In the genomic region with DNA sequence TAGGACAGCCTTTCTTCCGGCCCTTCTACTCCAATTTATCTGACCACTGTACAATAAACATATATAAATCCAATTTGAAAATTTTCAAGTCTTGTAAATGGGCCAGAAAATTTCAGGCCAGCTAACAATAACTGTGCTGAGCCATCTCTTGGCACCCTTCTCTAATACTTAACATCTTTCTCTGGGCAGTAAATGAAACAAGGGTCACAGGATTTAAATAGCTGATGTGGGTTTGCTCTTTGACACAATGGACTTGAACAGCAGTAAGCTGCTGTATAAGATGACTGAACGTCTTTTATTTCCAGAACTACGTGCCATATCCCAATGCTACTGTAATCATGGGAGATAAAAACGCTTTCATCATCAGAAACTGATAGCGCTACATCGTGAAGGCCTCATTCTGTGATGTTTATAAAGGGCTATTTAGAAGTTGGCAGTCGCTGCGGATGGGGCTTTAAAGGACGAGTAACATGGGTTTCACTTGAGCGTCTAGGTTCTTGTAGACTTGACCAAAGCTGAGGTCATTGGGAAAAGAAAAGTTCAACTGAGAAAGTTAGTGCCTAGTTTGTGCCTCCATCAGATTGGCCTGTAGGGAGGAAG, we compare ENCODE assay signal across 28 mouse cellular contexts. TPM values are rescaled to one million over a fixed set of nuclear protein-coding genes. Genes with fewer than 3 reads are reported as not detected.
DNase-seq lines count a peak whose midpoint lies in the region; ATAC-seq and TF ChIP-seq lines count a peak whose summit lies in the region.
"Had no signal": no experiment of that assay in that cellular context is flagged by ENCODE, and none has a peak within 500 bp of the region (broad histone marks: within the 10 kb centered on the region; RNA-seq: fewer than 3 reads in every experiment).

No protein-coding gene starts in this region.

- no peak for TF ChIP-seq POLR2A in liver, adult 2 months (IDR thresholded peaks at IDR 0.05; ENCODE audit: extremely low read depth, insufficient read depth, low read length)

- no peaks in the 10 kb centered on the region for H3K27me3 ChIP-seq in heart, postnatal 0 days (ENCODE audit: control insufficient read depth, insufficient read depth, low read length)
- no peaks in the 10 kb centered on the region for H3K27me3 ChIP-seq in liver, adult 2 months (ENCODE audit: control insufficient read depth, insufficient read depth, low read length)
- H3K27me3 ChIP-seq in liver, embryonic 12.5 days (replicated peaks), result no peaks in the 10 kb centered on the region
- no peaks in the 10 kb centered on the region for H3K27me3 ChIP-seq in stomach, embryonic 14.5 days (ENCODE audit: control insufficient read depth, insufficient read depth, low read length)
- no peaks in the 10 kb centered on the region for H3K27me3 ChIP-seq in stomach, postnatal 0 days (ENCODE audit: control insufficient read depth, insufficient read depth, low read length)
- H3K27me3 ChIP-seq: CH12.LX; embryonic facial prominence, embryonic 15.5 days; heart, embryonic 13.5 days; hindbrain, embryonic 12.5 days; Patski had no signal

- WGBS in heart, postnatal 0 days, result 68% methylated on average over 10 of the region's 10 CpGs
- 76% methylated on average over 10 of the region's 10 CpGs for WGBS in liver, adult 2 months
- WGBS in liver, embryonic 12.5 days (ENCODE audit: insufficient replicate concordance), result 68% methylated on average over 10 of the region's 10 CpGs
- 75% methylated on average over 10 of the region's 10 CpGs for WGBS in stomach, embryonic 14.5 days
- 51% methylated on average over 10 of the region's 10 CpGs for WGBS in stomach, postnatal 0 days

- H3K9me3 ChIP-seq in heart, postnatal 0 days (replicated peaks; ENCODE audit: control insufficient read depth, low read length), result no peaks in the 10 kb centered on the region
- H3K9me3 ChIP-seq in liver, embryonic 12.5 days (replicated peaks), result no peaks in the 10 kb centered on the region
- H3K9me3 ChIP-seq in stomach, embryonic 14.5 days (ENCODE audit: control insufficient read depth, low read depth, low read length), result no peaks in the 10 kb centered on the region
- H3K9me3 ChIP-seq in stomach, postnatal 0 days (ENCODE audit: control insufficient read depth, low read length), result no peaks in the 10 kb centered on the region
- H3K9me3 ChIP-seq: embryonic facial prominence, embryonic 15.5 days; forebrain, embryonic 10.5 days; heart, embryonic 13.5 days; hindbrain, embryonic 12.5 days had no signal

- H3K4me2 ChIP-seq in heart, postnatal 0 days (ENCODE audit: low read depth, low read length), result no peak overlapping the region
- no peak overlapping the region for H3K4me2 ChIP-seq in liver, embryonic 12.5 days
- H3K4me2 ChIP-seq in stomach, embryonic 14.5 days (replicated peaks; ENCODE audit: low read depth, low read length), result no peak overlapping the region
- no peak overlapping the region for H3K4me2 ChIP-seq in stomach, postnatal 0 days (replicated peaks; ENCODE audit: low read depth)
- H3K4me2 ChIP-seq: embryonic facial prominence, embryonic 15.5 days; heart, embryonic 13.5 days; hindbrain, embryonic 12.5 days had no signal

- H3K9ac ChIP-seq in heart, postnatal 0 days (replicated peaks; ENCODE audit: low read depth, low read length), result no peak overlapping the region
- H3K9ac ChIP-seq in liver, adult 2 months (ENCODE audit: low read depth, low read length), result no peak overlapping the region
- H3K9ac ChIP-seq in liver, embryonic 12.5 days, result no peak overlapping the region
- H3K9ac ChIP-seq in stomach, embryonic 14.5 days (replicated peaks; ENCODE audit: low read depth, low read length), result no peak overlapping the region
- H3K9ac ChIP-seq in stomach, postnatal 0 days (ENCODE audit: low read length), result no peak overlapping the region
- H3K9ac ChIP-seq: embryonic facial prominence, embryonic 15.5 days; heart, embryonic 13.5 days; hindbrain, embryonic 12.5 days had no signal

- H3K36me3 ChIP-seq in heart, postnatal 0 days (replicated peaks; ENCODE audit: control insufficient read depth, insufficient read depth, low read length), result no peaks in the 10 kb centered on the region
- H3K36me3 ChIP-seq in liver, adult 2 months (ENCODE audit: control insufficient read depth, insufficient read depth, low read length), result no peaks in the 10 kb centered on the region
- no peaks in the 10 kb centered on the region for H3K36me3 ChIP-seq in liver, embryonic 12.5 days
- H3K36me3 ChIP-seq in stomach, embryonic 14.5 days (ENCODE audit: control insufficient read depth, insufficient read depth, low read length), result no peaks in the 10 kb centered on the region
- no peaks in the 10 kb centered on the region for H3K36me3 ChIP-seq in stomach, postnatal 0 days (ENCODE audit: control insufficient read depth, insufficient read depth, low read length)
- H3K36me3 ChIP-seq: embryonic facial prominence, embryonic 15.5 days; forebrain, embryonic 10.5 days; heart, embryonic 13.5 days; hindbrain, embryonic 12.5 days had no signal

- H3K27ac ChIP-seq in heart, postnatal 0 days (ENCODE audit: low read depth), result peak overlapping the region; percentile 32; the same call in 1 of the 2 replicates
- peak overlapping the region; percentile 74 for H3K27ac ChIP-seq in liver, adult 2 months (replicated peaks; ENCODE audit: insufficient read depth, low read depth, low read length)
- H3K27ac ChIP-seq in liver, embryonic 12.5 days, result no peak overlapping the region
- peak overlapping the region; percentile 89 for H3K27ac ChIP-seq in stomach, embryonic 14.5 days (ENCODE audit: low read length)
- H3K27ac ChIP-seq in stomach, postnatal 0 days (replicated peaks), result no peak overlapping the region
- H3K27ac ChIP-seq: embryonic facial prominence, embryonic 15.5 days; forebrain, embryonic 10.5 days; gastrocnemius, adult 2 months; heart, embryonic 13.5 days; hindbrain, embryonic 12.5 days had no signal

- H3K4me1 ChIP-seq in heart, postnatal 0 days (ENCODE audit: control insufficient read depth, insufficient read depth), result 0 out of 2 replicates have a peak, but pooled peaks cover 10% of the 10 kb centered on the region
- H3K4me1 ChIP-seq in liver, adult 2 months (ENCODE audit: control insufficient read depth, insufficient read depth, low read length), result peaks cover 6% of the 10 kb centered on the region; the same call in 1 of the 2 replicates
- no peaks in the 10 kb centered on the region for H3K4me1 ChIP-seq in liver, embryonic 12.5 days
- peaks cover 7% of the 10 kb centered on the region for H3K4me1 ChIP-seq in stomach, embryonic 14.5 days (ENCODE audit: control insufficient read depth, insufficient read depth, low read length)
- H3K4me1 ChIP-seq in stomach, postnatal 0 days (replicated peaks; ENCODE audit: control insufficient read depth, insufficient read depth), result peaks cover 2% of the 10 kb centered on the region; the same call in 1 of the 2 replicates
- H3K4me1 ChIP-seq: forebrain, embryonic 10.5 days; hindbrain, embryonic 12.5 days had no signal

- no peak for TF ChIP-seq CTCF in heart, postnatal 0 days (IDR thresholded peaks at IDR 0.05; ENCODE audit: low read depth)
- TF ChIP-seq CTCF in liver, adult 2 months (IDR thresholded peaks at IDR 0.05; ENCODE audit: low read depth, low read length), result no peak
- TF ChIP-seq CTCF in stomach, postnatal 0 days (IDR thresholded peaks at IDR 0.05; ENCODE audit: low read depth), result no peak

- no peak overlapping the region for H3K4me3 ChIP-seq in heart, postnatal 0 days (ENCODE audit: low read depth, low read length)
- no peak overlapping the region for H3K4me3 ChIP-seq in liver, adult 2 months (ENCODE audit: insufficient read depth, low read depth, low read length)
- H3K4me3 ChIP-seq in liver, embryonic 12.5 days, result no peak overlapping the region
- no peak overlapping the region for H3K4me3 ChIP-seq in stomach, embryonic 14.5 days (ENCODE audit: low read depth, low read length)
- no peak overlapping the region for H3K4me3 ChIP-seq in stomach, postnatal 0 days (ENCODE audit: low read depth, low read length)
- H3K4me3 ChIP-seq: embryonic facial prominence, embryonic 15.5 days; erythroblast, embryonic 14.5 days; forebrain, embryonic 10.5 days; gastrocnemius, adult 2 months; heart, embryonic 13.5 days; hindbrain, embryonic 12.5 days had no signal

- TF ChIP-seq EP300 in heart, postnatal 0 days (IDR thresholded peaks at IDR 0.05; ENCODE audit: low read depth), result no peak
- no peak for TF ChIP-seq EP300 in stomach, postnatal 0 days (optimal IDR thresholded peaks at IDR 0.05)

- no peak for DNase-seq in heart, postnatal 0 days (ENCODE audit: low spot score)
- no peak for DNase-seq in heart, adult 18-20 months
- DNase-seq in liver, adult 2 months (ENCODE audit: extremely low read depth, low read depth, low spot score), result no peak
- no peak for DNase-seq in stomach, postnatal 0 days (ENCODE audit: low spot score)
- DNase-seq in thymus, postnatal 25 days, result no peak
- DNase-seq: adrenal gland, adult 8-10 months; cerebellum, adult 11 months; cerebellum, adult 8-10 months; cerebellum, postnatal 14 days; embryo, embryonic 11 days; gastrocnemius, adult 2 months; gastrocnemius, postnatal 25 days; heart, postnatal 10 days; heart, postnatal 4 days had no signal

- no peak for ATAC-seq in heart, postnatal 0 days (ENCODE audit: insufficient read depth, low read depth)
- no peak for ATAC-seq in liver, embryonic 12.5 days
- no peak for ATAC-seq in stomach, embryonic 14.5 days (ENCODE audit: insufficient number of reproducible peaks, insufficient read depth, low FRiP score, low read depth)
- no peak for ATAC-seq in stomach, postnatal 0 days (ENCODE audit: low FRiP score, low TSS enrichment)
- ATAC-seq: activated CD4-positive, CD25-positive, alpha-beta regulatory T cell, adult 4 months; forebrain, embryonic 14.5 days; hindbrain, embryonic 16.5 days; Patski had no signal

- H3K79me2 ChIP-seq in liver, adult 2 months (ENCODE audit: control insufficient read depth, insufficient read depth, low read length), result no peaks in the 10 kb centered on the region

RNA-seq across cellular contexts. Expression of gene Kcnj8, which starts 30.8 kb away (rescaled TPM):
- 14.8 and 40.4 TPM in 2 replicates for total RNA-seq in heart, postnatal 0 days (2014; rRNA removed; ENCODE audit: low replicate concordance)
- polyA plus RNA-seq in heart, postnatal 0 days (2015; fragmentation: Nextera tagmentation; extraction: Ambion mirVana), result 19.8 and 21.5 TPM in 2 replicates
- total RNA-seq in heart, adult 18-20 months (2021), result 10 to 100 TPM; 15.8 to 19.6 TPM
- 4.2 and 6.9 TPM in 2 replicates for total RNA-seq in liver, adult 2 months (2014; rRNA removed)
- 1.8 and 3.0 TPM in 2 replicates for polyA plus RNA-seq in liver, adult 2 months (2012; rRNA removed)
- polyA plus RNA-seq in liver, embryonic 12.5 days (2016; fragmentation: Nextera tagmentation; extraction: Ambion mirVana), result 2.5 and 3.1 TPM in 2 replicates
- 98.2 and 99.7 TPM in 2 replicates for polyA plus RNA-seq in stomach, embryonic 14.5 days (2014; fragmentation: Nextera tagmentation; extraction: Ambion mirVana)
- 44.6 and 45.4 TPM in 2 replicates for polyA plus RNA-seq in stomach, postnatal 0 days (2015; fragmentation: Nextera tagmentation; extraction: Ambion mirVana)
- total RNA-seq: CH12.LX; common myeloid progenitor, adult 5-6 weeks; granulocyte monocyte progenitor cell, adult 5-6 weeks had no signal
- polyA plus RNA-seq: erythroblast, embryonic 14.5 days; Patski had no signal

RNA-seq across cellular contexts. Expression of gene Ldhb, which starts 32.9 kb away (rescaled TPM):
- 851 and 887 TPM in 2 replicates for total RNA-seq in heart, postnatal 0 days (2014; rRNA removed; ENCODE audit: low replicate concordance)
- polyA plus RNA-seq in heart, postnatal 0 days (2015; fragmentation: Nextera tagmentation; extraction: Ambion mirVana), result 2,292 and 2,354 TPM in 2 replicates
- total RNA-seq in heart, adult 18-20 months (2021), result 1,000 to 10,000 TPM; 3,158 to 3,186 TPM
- 3.9 and 4.2 TPM in 2 replicates for total RNA-seq in liver, adult 2 months (2014; rRNA removed)
- polyA plus RNA-seq in liver, adult 2 months (2012; rRNA removed), result 2.6 and 2.8 TPM in 2 replicates
- 61.7 and 63.3 TPM in 2 replicates for polyA plus RNA-seq in liver, embryonic 12.5 days (2016; fragmentation: Nextera tagmentation; extraction: Ambion mirVana)
- polyA plus RNA-seq in stomach, embryonic 14.5 days (2014; fragmentation: Nextera tagmentation; extraction: Ambion mirVana), result 227 and 237 TPM in 2 replicates
- 151 and 174 TPM in 2 replicates for polyA plus RNA-seq in stomach, postnatal 0 days (2015; fragmentation: Nextera tagmentation; extraction: Ambion mirVana)
- polyA plus RNA-seq: erythroblast, embryonic 14.5 days had no signal

Comparison
In these comparisons a context has a peak if more than half of its experiments do, and no peak if none do; other contexts are left out.
1. H3K27ac ChIP-seq: peak in heart, postnatal 0 days (single experiment), liver, adult 2 months (single experiment) and stomach, embryonic 14.5 days (single experiment); none in liver, embryonic 12.5 days (single experiment) and stomach, postnatal 0 days (single experiment).
2. RNA of gene Ldhb, which starts 32.9 kb away (polyA plus RNA-seq): 2,292 to 2,354 TPM in heart, postnatal 0 days, 227 to 237 TPM in stomach, embryonic 14.5 days, 151 to 174 TPM in stomach, postnatal 0 days and 61.7 to 63.3 TPM in liver, embryonic 12.5 days; 2.6 to 2.8 TPM in liver, adult 2 months; every median in the first group is over 10 times any median in the second.